Mouse (Mus musculus) ES-E14 (cell line): Measurements from ENCODE around the gene Gm28305. TPM values are rescaled to one million over a fixed set of nuclear protein-coding genes. Genes with fewer than 3 reads are reported as not detected.

Source experiments
- DNase-seq: peaks from one replicate; pipeline ENCODE4 v3.0.0-alpha.2; 2013; ENCODE audit warnings: low read depth, low spot score
- H3K27ac ChIP-seq: 2 replicates; pipeline ENCODE4 v1.5.1; 2012; ENCODE audit warnings: low read depth, mild to moderate bottlenecking, low read length, moderate library complexity, mixed read lengths; ENCODE audit not compliant: poor library complexity, insufficient read depth, severe bottlenecking
- H3K36me3 ChIP-seq: 2 replicates; pipeline ENCODE4 v1.6.1; 2012; ENCODE audit warnings: mild to moderate bottlenecking, low read length, moderate library complexity, mixed read lengths; ENCODE audit not compliant: control insufficient read depth, poor library complexity, insufficient read depth, severe bottlenecking
- H3K4me1 ChIP-seq, 2 experiments: fragments of 150-350 bp in 1 of 2; sonication (generic) in 1 of 2; 2 replicates each; pipeline ENCODE4 v1.6.1; 2012; ENCODE audit warnings: low read length in 2 of 2, mild to moderate bottlenecking in 1 of 2, mixed read lengths in 1 of 2; ENCODE audit not compliant: control insufficient read depth in 2 of 2, insufficient read depth in 2 of 2, poor library complexity in 1 of 2
- H3K4me3 ChIP-seq, 2 experiments: fragments of 150-350 bp in 1 of 2; sonication (generic) in 1 of 2; 2 replicates each; pipeline ENCODE4 v1.5.1; 2012; ENCODE audit warnings: low read length in 2 of 2, low read depth in 1 of 2, mild to moderate bottlenecking in 1 of 2, mixed read lengths in 1 of 2; ENCODE audit not compliant: insufficient read depth in 1 of 2, poor library complexity in 1 of 2, severe bottlenecking in 1 of 2
- H3K9ac ChIP-seq: 2 replicates; pipeline ENCODE4 v1.6.1; 2012; ENCODE audit warnings: low read depth, mild to moderate bottlenecking, low read length, mixed read lengths; ENCODE audit not compliant: poor library complexity, insufficient read depth, severe bottlenecking
- H3K9me3 ChIP-seq: fragments of 150-350 bp; sonication (generic); 2 replicates; pipeline ENCODE4 v1.6.1; 2012; ENCODE audit warnings: low read depth, mild to moderate bottlenecking, low read length; ENCODE audit not compliant: control insufficient read depth, insufficient read depth
- CHD2 ChIP-seq: IDR thresholded peaks from 2 replicates; pipeline ENCODE4 v1.6.1; 2014; ENCODE audit warnings: mild to moderate bottlenecking, low read depth, low read length, inconsistent platforms
- HCFC1 ChIP-seq: IDR thresholded peaks from 2 replicates; pipeline ENCODE4 v1.6.1; 2012; ENCODE audit warnings: low read length, inconsistent platforms, borderline replicate concordance; ENCODE audit not compliant: insufficient read depth
- MAFK ChIP-seq: IDR thresholded peaks from 2 replicates; pipeline ENCODE4 v1.6.1; 2014; ENCODE audit warnings: mild to moderate bottlenecking, low read depth, low read length, inconsistent platforms; ENCODE audit not compliant: insufficient read depth
- ZC3H11A ChIP-seq: IDR thresholded peaks from 2 replicates; pipeline ENCODE4 v1.6.1; 2012; ENCODE audit warnings: low read depth, mild to moderate bottlenecking, inconsistent platforms, low read length, borderline replicate concordance
- ZNF384 ChIP-seq: IDR thresholded peaks from 2 replicates; pipeline ENCODE4 v1.6.1; 2012; ENCODE audit warnings: low read depth, low read length, inconsistent platforms
- in situ Hi-C, 2 experiments: fragments of 600-800 bp; cut with MboI; formaldehyde crosslinking; loops; one replicate each; pipeline ENCODE4 v1.15.1; 2025; ENCODE audit warnings: low sequenced_read_pairs in 2 of 2, inconsistent platforms in 1 of 2; ENCODE audit not compliant: unreplicated experiment in 2 of 2
- total RNA-seq: library from RNA; depleted of rRNA; stranded (reverse); fragments of 300-350 nt; gene quantifications from 2 replicates; pipeline ENCODE4 v1.2.3, GENCODE M21; 2012

The Gm28305 gene
- total RNA-seq, 1 experiment = not detected

- TF ChIP-seq MAFK (no peak), ZNF384 (no peak), ZC3H11A (no peak), HCFC1 (no peak), CHD2 (no peak)
- in situ Hi-C loops = no loop called here
- no peak overlapping the region for H3K4me3 ChIP-seq
- no peak for DNase-seq
- H3K4me1 ChIP-seq = peaks cover 0 to 5% of the 10 kb centered on the region in 2 experiments; a peak in 2 of 4 replicates
- no peaks in the 10 kb centered on the region for H3K9me3 ChIP-seq
- no peak overlapping the region for H3K9ac ChIP-seq
- H3K27ac ChIP-seq = no peak overlapping the region
- H3K36me3 ChIP-seq = peaks cover 2% of the 10 kb centered on the region; the same call in 1 of the 2 replicates
Observed at GRCm38 (mm10) chr9:104034231-104034630, 6.2 kb upstream of the Gm28305 start.

GRCm38 (mm10) chr9:104034718-104035117 is 5.7 kb upstream of the Gm28305 start:
- Histone ChIP-seq H3K27ac (no peak overlapping the region), H3K9ac (no peak overlapping the region), H3K4me3 (no peak overlapping the region), H3K36me3 (peaks cover 2% of the 10 kb centered on the region; the same call in 1 of the 2 replicates), H3K4me1 (peaks cover 5 to 7% of the 10 kb centered on the region in 2 experiments; a peak in 3 of 4 replicates), H3K9me3 (no peaks in the 10 kb centered on the region)
- in situ Hi-C loops = no loop called here
- DNase-seq = no peak
- TF ChIP-seq CHD2 = no peak
- TF ChIP-seq ZNF384 = no peak
- TF ChIP-seq HCFC1 = no peak
- TF ChIP-seq ZC3H11A = no peak
- TF ChIP-seq MAFK = no peak

GRCm38 (mm10) chr9:104035261-104036015 is 5.0 kb upstream of the Gm28305 start:
- in situ Hi-C loops = no loop called here

GRCm38 (mm10) chr9:104038266-104038665 is 2.2 kb upstream of the Gm28305 start:
- TF ChIP-seq HCFC1 = no peak
- TF ChIP-seq CHD2 = no peak
- TF ChIP-seq ZC3H11A = no peak
- TF ChIP-seq ZNF384 = no peak
- TF ChIP-seq MAFK = no peak
- in situ Hi-C loops = no loop called here
- Histone ChIP-seq H3K4me1 (peaks cover 5 to 7% of the 10 kb centered on the region in 2 experiments; a peak in 3 of 4 replicates), H3K4me3 (no peak overlapping the region), H3K9me3 (no peaks in the 10 kb centered on the region), H3K27ac (no peak overlapping the region), H3K36me3 (peaks cover 2% of the 10 kb centered on the region; the same call in 1 of the 2 replicates), H3K9ac (no peak overlapping the region)
- DNase-seq = no peak

More at GRCm38 (mm10) chr9:104035261-104036015, 5.0 kb upstream of the Gm28305 start:
- peaks cover 5 to 7% of the 10 kb centered on the region in 2 experiments; a peak in 3 of 4 replicates for H3K4me1 ChIP-seq
- H3K9me3 ChIP-seq = no peaks in the 10 kb centered on the region
- no peak for TF ChIP-seq MAFK
- TF ChIP-seq HCFC1 = no peak
- no peak for TF ChIP-seq ZNF384
- no peak; the same call in 1 of the 2 replicates for TF ChIP-seq ZC3H11A
- TF ChIP-seq CHD2 = no peak
- peaks cover 2% of the 10 kb centered on the region; the same call in 1 of the 2 replicates for H3K36me3 ChIP-seq
- DNase-seq = peak; percentile 94
- H3K4me3 ChIP-seq = peak overlapping the region; percentile 13 to 20; a peak in 2 of 4 replicates
- H3K9ac ChIP-seq = peak overlapping the region; percentile 54; the same call in 1 of the 2 replicates
- H3K27ac ChIP-seq = no peak overlapping the region
